Mouse (Mus musculus): ENCODE measurements around the gene Capn12. TPM values are rescaled to one million over a fixed set of nuclear protein-coding genes. Genes with fewer than 3 reads are reported as not detected.
"Not testable (repeated sequence)": the region's sequence is repeated elsewhere in the genome, so short reads cannot be mapped to it uniquely, and the experiment has no call there.

Gene Capn12
- total RNA-seq, 2 experiments from 2014 or later: 0.26 to 0.47 TPM

GRCm38 (mm10) chr7:28877155-28877554, 4.1 kb upstream of the Capn12 start:
- no peak for DNase-seq
- intact Hi-C loops (cut with DNase I): no loop called here

GRCm38 (mm10) chr7:28877856-28878255, 3.4 kb upstream of the Capn12 start:
- intact Hi-C loops (cut with DNase I): no loop called here
- DNase-seq: no peak

GRCm38 (mm10) chr7:28879606-28880005, 1.6 kb upstream of the Capn12 start:
- intact Hi-C loops (cut with DNase I): no loop called here

GRCm38 (mm10) chr7:28880554-28880953, 668 bp upstream of the Capn12 start:
- intact Hi-C loops (cut with DNase I): no loop called here
- no peak for DNase-seq

More at GRCm38 (mm10) chr7:28879606-28880005, 1.6 kb upstream of the Capn12 start:
- no peak for DNase-seq

- intact Hi-C loops (cut with DNase I): no loop called here
- no peak for DNase-seq
Observed at GRCm38 (mm10) chr7:28883039-28883438, 1.8 kb downstream of the Capn12 start.

- DNase-seq; intact Hi-C loops (cut with DNase I): not testable (repeated sequence)
Observed at GRCm38 (mm10) chr7:28883704-28884103, 2.5 kb downstream of the Capn12 start.

GRCm38 (mm10) chr7:28886486-28886885, 5.3 kb downstream of the Capn12 start:
- no peak for DNase-seq
- intact Hi-C loops (cut with DNase I): no loop called here

GRCm38 (mm10) chr7:28888701-28889161, 7.5 kb downstream of the Capn12 start:
- intact Hi-C loops (cut with DNase I): no loop called here

GRCm38 (mm10) chr7:28892601-28893000, 11.4 kb downstream of the Capn12 start:
- intact Hi-C loops (cut with DNase I): loop anchor here (5.0 kb wide), 1 partner anchor 275 kb away; no protein-coding TSS in a partner anchor
- no peak for DNase-seq

More at GRCm38 (mm10) chr7:28888701-28889161, 7.5 kb downstream of the Capn12 start:
- DNase-seq: no peak

GRCm38 (mm10) chr7:28893643-28894265, 12.5 kb downstream of the Capn12 start:
- DNase-seq: peak; percentile 74
- intact Hi-C loops (cut with DNase I): loop anchor here (5.0 kb wide), 1 partner anchor 274 kb away; no protein-coding TSS in a partner anchor

- intact Hi-C loops (cut with DNase I): loop anchor here (5.0 kb wide), 1 partner anchor 272 kb away; no protein-coding TSS in a partner anchor
- DNase-seq: peak; percentile 55 to 59
Observed at GRCm38 (mm10) chr7:28894942-28895341, 13.7 kb downstream of the Capn12 start.

GRCm38 (mm10) chr7:28897661-28898060, 16.4 kb downstream of the Capn12 start:
- intact Hi-C loops (cut with DNase I): no loop called here
- no peak for DNase-seq

GRCm38 (mm10) chr7:28899972-28900371, 18.8 kb downstream of the Capn12 start:
- intact Hi-C loops (cut with DNase I): loop anchor here (10.0 kb wide), 1 partner anchor 135 kb away; no protein-coding TSS in a partner anchor
- DNase-seq: no peak

- DNase-seq: peak; percentile 80 to 83
- intact Hi-C loops (cut with DNase I): loop anchor here (10.0 kb wide), 1 partner anchor 133 kb away; no protein-coding TSS in a partner anchor
Observed at GRCm38 (mm10) chr7:28901311-28902125, 20.3 kb downstream of the Capn12 start.

- no peak for DNase-seq
- intact Hi-C loops (cut with DNase I): loop anchor here (10.0 kb wide), 1 partner anchor 133 kb away; no protein-coding TSS in a partner anchor
Observed at GRCm38 (mm10) chr7:28902180-28902579, 21.0 kb downstream of the Capn12 start.

- no peak for DNase-seq
- intact Hi-C loops (cut with DNase I): loop anchor here (10.0 kb wide), 1 partner anchor 132 kb away; no protein-coding TSS in a partner anchor
Observed at GRCm38 (mm10) chr7:28902809-28903208, 21.6 kb downstream of the Capn12 start.

GRCm38 (mm10) chr7:28903778-28904177, 22.6 kb downstream of the Capn12 start:
- intact Hi-C loops (cut with DNase I): loop anchor here (10.0 kb wide), 1 partner anchor 131 kb away; no protein-coding TSS in a partner anchor
- DNase-seq: no peak

- no peak for DNase-seq
- intact Hi-C loops (cut with DNase I): loop anchor here (10.0 kb wide), 1 partner anchor 128 kb away; no protein-coding TSS in a partner anchor
Observed at GRCm38 (mm10) chr7:28907195-28907594, 26.0 kb downstream of the Capn12 start.

- intact Hi-C loops (cut with DNase I): no loop called here
- peak; percentile 77 to 80 for DNase-seq
Observed at GRCm38 (mm10) chr7:28911632-28912031, 30.4 kb downstream of the Capn12 start.

GRCm38 (mm10) chr7:28913171-28913570, 31.9 kb downstream of the Capn12 start:
- no peak for DNase-seq
- intact Hi-C loops (cut with DNase I): no loop called here

GRCm38 (mm10) chr7:28916491-28916890, 35.3 kb downstream of the Capn12 start:
- intact Hi-C loops (cut with DNase I): no loop called here
- no peak for DNase-seq
